Mouse (Mus musculus) monocyte, adult 2 months (primary cell): ENCODE results near the gene Trip12.

Experiments
- DNase-seq, 2 experiments: peaks; one replicate each; pipeline ENCODE4 v3.0.0; 2022; ENCODE audit warnings: low spot score in 2 of 2, low read depth in 1 of 2

The Trip12 gene

DNA sequence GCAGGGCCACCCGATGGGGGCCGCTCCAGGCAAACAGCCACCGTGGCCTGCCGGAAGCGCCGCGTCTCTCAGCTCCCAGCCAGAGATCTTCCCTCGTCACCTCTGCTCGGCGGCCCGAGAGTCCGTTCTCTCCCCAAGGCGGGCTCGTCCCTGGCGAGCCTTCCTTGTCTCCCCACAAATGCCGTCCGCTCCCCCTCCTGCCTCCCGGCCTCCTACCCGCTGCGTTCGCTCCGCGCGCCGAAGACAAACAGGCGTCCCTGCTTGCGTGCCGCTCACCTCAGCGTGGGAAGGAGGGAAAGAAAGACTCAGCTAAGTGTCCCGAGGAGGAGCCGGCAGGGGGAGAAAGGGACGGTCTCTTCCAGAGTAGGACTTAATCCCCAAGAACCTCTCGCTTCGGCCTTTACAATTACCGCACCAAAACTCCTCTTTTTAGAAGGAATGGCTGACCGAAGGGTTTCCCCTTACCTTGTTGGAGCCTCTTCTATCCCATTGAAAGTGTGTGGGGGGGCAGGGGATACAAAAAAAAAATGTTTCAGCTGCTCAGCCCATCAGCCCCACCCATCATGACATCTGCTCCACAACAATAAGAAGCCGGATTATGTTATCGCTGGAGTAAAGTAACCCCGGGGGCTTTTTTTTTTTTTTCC, at the start of gene Trip12:
TSS of gene Trip12 (minus strand) at position 499 of the 647 bp plus-strand sequence.
- DNase-seq, result no peak

- DNase-seq, result no peak
Measured at GRCm38 (mm10) chr1:84890005-84890393, 49.7 kb upstream of the Trip12 start.

GRCm38 (mm10) chr1:84889330-84890004, 49.2 kb upstream of the Trip12 start:
- DNase-seq, result no peak

- no peak for DNase-seq
Measured at GRCm38 (mm10) chr1:84885921-84886320, 45.6 kb upstream of the Trip12 start.

DNA sequence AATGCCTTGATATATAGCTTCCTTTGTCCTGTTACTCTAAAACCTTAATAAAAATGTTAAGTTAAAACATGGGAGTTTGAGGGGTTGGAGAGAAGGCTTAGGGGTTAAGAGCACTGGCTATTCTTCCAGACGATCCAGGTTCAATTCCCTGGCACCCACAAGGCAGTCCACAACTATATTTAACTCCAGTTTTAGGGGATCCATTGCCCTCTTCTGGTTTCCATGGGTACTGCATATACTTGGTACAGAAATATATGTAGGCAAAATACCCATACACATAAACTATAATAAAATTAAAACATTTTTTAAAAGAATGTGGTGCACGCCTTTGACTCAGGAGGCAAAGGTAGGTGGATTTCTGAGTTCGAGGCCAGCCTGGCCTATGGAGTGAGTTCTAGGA, 44.9 kb upstream of the Trip12 start:
- DNase-seq, result no peak

DNA sequence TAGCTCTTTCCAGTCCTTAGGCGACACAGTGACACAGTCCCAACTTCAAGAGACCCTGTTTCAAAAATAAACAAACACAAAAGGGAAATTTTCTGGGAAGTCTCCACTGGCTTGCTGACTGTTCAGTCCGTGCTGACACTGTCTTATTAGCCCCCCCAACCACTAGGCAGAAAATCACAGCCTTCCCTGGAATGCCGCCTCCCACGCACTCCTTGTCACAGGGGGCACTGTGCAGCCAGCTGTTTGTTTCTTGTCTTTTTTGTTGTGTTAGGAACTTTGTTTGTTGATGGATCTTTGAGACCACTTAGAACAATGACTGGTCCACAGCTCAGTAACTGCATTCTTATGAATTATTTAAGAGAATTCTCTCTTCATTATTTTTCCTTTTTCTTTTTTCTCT, 43.6 kb upstream of the Trip12 start:
- no peak for DNase-seq

DNA sequence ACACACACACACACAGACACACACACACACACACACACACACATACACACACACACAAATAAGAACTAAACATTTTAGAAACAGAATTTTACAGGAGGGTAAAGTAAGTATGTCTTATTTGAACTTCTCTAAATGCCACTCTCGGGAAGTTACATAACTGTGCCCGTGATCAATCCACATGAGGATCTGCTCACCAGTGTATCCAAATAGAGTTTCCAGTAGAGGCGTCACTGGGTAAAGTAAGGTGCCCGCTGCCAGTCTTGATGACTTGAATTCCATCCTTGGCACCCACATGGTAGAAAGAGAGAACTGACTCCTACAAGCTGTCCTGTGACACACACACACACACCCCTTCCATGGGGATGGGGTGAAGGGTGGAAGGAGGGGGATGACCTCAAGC, 42.6 kb upstream of the Trip12 start:
- DNase-seq, result no peak

GRCm38 (mm10) chr1:84882066-84882532, 41.8 kb upstream of the Trip12 start:
- DNase-seq, result no peak

- DNase-seq, result no peak
Measured at GRCm38 (mm10) chr1:84881248-84882065, 41.1 kb upstream of the Trip12 start.

- DNase-seq, result no peak
Measured at GRCm38 (mm10) chr1:84879571-84880120, 39.3 kb upstream of the Trip12 start.

DNA sequence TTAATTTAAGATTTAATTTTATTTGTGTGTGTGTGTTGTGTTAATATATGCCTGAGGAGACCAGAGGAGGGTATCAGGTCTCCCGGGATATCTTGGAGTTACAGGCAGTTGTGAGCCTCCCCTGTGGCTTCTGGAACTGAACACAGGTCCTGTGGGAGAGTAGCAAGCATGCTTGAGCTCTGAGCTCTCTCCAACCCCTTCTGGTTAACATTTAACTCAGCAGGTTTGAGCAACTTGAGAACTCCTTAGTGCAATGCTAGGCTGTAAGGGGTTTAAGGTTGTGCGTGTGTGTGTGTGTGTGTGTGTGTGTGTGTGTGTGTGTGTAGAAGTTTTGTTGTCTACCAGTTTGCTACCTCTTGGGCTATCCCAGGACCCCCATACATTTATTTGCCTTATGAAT, 37.3 kb upstream of the Trip12 start:
- DNase-seq, result no peak

DNA sequence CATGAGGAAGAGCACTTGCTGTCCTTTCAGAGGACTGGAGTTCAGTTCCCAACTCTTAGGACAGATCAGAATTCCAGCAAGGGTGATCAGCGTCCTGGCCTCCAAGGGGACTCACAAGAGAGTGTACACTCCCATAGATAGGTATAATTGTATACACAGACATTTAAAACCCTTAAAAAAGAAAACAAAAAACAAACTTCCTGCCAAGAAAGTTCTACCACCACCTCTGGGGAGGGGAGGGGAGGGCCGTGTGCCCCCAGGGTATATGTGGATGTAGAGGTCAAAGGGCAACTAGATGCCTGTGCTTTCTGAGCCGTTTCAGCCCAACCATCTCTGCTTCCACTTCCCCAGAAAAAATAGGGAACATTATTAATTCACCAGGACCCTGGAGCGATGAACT, 32.6 kb upstream of the Trip12 start:
- no peak for DNase-seq

DNA sequence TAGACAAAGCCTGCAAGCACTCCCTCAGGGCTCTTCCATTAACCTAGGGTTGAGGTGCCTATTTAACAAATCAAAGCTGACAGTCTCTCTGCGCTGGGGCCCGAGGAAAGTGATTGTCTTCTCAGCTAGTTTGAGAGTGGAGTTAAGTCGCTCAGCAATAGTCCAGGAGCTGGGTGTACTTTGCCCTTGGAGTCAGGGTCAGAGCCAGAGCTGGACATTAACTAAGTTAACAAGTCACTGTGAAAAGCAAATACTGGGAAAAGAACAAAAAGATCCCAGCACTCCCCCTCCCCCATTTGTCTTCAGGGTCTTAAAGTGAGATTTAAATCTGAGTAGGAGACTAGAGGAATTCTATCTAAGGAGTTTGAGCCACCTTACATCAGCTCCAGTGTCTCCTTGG, 31.8 kb upstream of the Trip12 start:
- no peak for DNase-seq

GRCm38 (mm10) chr1:84871131-84871530, 30.8 kb upstream of the Trip12 start:
- DNase-seq, result no peak

GRCm38 (mm10) chr1:84869498-84869897, 29.2 kb upstream of the Trip12 start:
- DNase-seq, result no peak

GRCm38 (mm10) chr1:84868841-84869240, 28.5 kb upstream of the Trip12 start:
- no peak for DNase-seq

- no peak for DNase-seq
Measured at GRCm38 (mm10) chr1:84868311-84868710, 28.0 kb upstream of the Trip12 start.

DNA sequence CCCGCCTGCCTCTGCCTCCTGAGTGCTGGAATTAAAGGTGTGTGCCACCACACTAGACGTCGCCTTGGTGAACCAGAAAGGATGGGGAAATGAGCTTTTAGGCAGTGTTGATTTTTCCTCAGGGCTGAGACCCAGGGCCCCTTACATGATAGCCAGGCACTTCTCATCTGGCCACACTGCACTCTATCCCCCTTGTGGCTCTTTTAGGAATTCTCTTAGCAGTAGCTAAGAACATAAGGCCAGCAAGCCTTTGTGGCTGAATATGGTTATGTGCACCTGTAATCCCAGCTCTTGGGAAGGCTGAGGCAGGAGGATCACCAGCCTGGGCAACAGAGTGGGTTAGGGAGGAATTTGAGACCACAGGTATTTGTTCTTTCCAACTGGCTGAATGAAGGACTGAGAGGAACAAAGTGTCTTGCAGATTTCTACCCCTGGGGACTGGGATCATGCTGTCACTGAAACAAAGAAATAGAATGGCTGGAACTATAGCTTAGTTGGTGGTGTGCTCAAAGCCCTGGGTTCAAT, 26.5 kb upstream of the Trip12 start:
- DNase-seq, result no peak

- no peak for DNase-seq
Measured at GRCm38 (mm10) chr1:84866231-84866630, 25.9 kb upstream of the Trip12 start.

DNA sequence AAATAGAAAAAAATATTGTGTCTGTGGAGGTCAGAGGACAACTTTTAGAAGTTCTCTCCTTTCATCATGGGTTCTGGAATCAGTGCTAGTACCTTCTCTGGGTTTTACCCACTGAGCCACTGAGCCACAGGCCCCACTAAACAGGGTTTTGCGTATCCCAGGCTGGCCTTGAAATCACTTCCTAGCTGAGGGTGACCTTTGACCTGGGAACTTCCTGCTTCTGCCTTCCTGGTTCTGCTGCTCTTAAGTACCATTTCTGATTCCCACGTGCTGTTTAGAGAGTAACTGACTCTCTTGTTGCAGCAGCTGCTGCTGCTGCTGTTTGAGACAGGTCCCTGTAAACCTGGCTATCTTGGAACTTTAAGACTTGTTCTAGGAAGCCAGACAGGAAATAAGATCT, 24.3 kb upstream of the Trip12 start:
- no peak for DNase-seq

GRCm38 (mm10) chr1:84861255-84861630, 20.9 kb upstream of the Trip12 start:
- no peak for DNase-seq
